Mouse (Mus musculus): Measurements from ENCODE around the gene Trhr2. TPM values are rescaled to one million over a fixed set of nuclear protein-coding genes. Genes with fewer than 3 reads are reported as not detected.

Trhr2 gene
- total RNA-seq, 1 experiment, result not detected

DNA sequence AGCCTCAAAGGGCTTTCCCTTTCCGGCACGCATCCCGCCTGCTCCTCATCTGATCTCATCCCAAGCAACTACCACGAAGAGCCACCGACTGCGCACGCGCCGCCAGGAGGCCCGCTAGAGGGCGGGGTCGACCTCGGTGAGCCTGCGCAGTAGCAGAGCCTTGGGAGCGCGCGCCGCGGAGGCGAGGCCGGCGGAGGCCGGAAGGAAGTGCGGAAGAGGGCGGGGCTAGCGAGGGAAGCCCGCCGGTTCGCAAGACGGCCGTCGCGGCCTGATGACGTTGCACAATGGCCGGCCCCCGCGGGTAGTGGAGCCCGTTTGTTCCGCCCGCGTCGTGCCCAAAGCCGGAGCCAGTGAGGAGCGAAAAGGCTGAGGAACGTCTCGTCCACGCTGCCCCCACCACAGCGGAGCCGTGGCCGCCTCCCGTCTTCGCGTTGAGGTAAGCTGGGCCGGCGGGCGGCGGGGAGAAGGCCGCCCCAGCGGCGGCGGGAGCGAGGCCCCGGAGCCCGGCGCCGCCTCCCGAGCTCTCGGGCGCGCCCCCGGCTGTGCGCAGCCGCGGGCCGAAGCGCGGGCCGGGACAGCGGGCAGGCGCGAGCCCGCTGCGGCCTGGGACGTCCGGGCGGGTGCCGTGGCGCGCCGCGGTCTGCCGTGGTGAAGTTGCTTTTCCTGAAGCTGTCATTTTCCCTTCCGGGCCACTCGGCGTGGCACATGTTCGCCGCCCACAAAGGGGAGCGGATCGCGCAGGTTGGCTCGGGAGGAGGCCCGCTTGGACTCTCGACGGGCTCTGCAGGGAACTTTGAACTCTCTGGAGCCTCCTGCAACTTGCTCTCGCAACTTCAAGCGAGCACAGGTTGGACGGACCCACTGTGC, 16.1 kb upstream of the Trhr2 start, which contains the start of gene Zc3h18:
Gene Zc3h18, plus strand, starts transcription at position 245 of the 867 bp plus-strand sequence.
- H3K4me3 ChIP-seq (ENCODE audit: insufficient read depth in 1 of 2, low read depth in 1 of 2, low read length in 2 of 2, poor library complexity in 1 of 2, severe bottlenecking in 1 of 2), result peak within 1 kb of the TSS; percentile 79 to 98
- TF ChIP-seq HCFC1 (IDR thresholded peaks at IDR 0.05; ENCODE audit: borderline replicate concordance, insufficient read depth, low read length) (peak; percentile 82; the same call in 1 of the 2 replicates), CHD2 (IDR thresholded peaks at IDR 0.05; ENCODE audit: low read depth, low read length) (no peak), MAFK (IDR thresholded peaks at IDR 0.05; ENCODE audit: insufficient read depth, low read depth, low read length) (no peak)
- peak; percentile 96 for DNase-seq (ENCODE audit: low read depth, low spot score)
- peaks cover 0 to 5% of the 10 kb centered on the region in 2 experiments; a peak in 2 of 4 replicates for H3K4me1 ChIP-seq (ENCODE audit: control insufficient read depth in 2 of 2, insufficient read depth in 2 of 2, low read length in 2 of 2, poor library complexity in 1 of 2)
- no peaks in the 10 kb centered on the region for H3K9me3 ChIP-seq (ENCODE audit: control insufficient read depth, insufficient read depth, low read depth, low read length)
- in situ Hi-C loops (cut with MboI; ENCODE audit: low sequenced_read_pairs in 2 of 2, unreplicated experiment in 2 of 2), result no loop called here
- peaks cover 5% of the 10 kb centered on the region; the same call in 1 of the 2 replicates for H3K36me3 ChIP-seq (ENCODE audit: control insufficient read depth, insufficient read depth, low read length, poor library complexity, severe bottlenecking)
- H3K27ac ChIP-seq (ENCODE audit: insufficient read depth, low read depth, low read length, poor library complexity, severe bottlenecking), result peak within 1 kb of the TSS; percentile 86
- peak within 1 kb of the TSS; percentile 99 for H3K9ac ChIP-seq (ENCODE audit: insufficient read depth, low read depth, low read length, poor library complexity, severe bottlenecking)

DNA sequence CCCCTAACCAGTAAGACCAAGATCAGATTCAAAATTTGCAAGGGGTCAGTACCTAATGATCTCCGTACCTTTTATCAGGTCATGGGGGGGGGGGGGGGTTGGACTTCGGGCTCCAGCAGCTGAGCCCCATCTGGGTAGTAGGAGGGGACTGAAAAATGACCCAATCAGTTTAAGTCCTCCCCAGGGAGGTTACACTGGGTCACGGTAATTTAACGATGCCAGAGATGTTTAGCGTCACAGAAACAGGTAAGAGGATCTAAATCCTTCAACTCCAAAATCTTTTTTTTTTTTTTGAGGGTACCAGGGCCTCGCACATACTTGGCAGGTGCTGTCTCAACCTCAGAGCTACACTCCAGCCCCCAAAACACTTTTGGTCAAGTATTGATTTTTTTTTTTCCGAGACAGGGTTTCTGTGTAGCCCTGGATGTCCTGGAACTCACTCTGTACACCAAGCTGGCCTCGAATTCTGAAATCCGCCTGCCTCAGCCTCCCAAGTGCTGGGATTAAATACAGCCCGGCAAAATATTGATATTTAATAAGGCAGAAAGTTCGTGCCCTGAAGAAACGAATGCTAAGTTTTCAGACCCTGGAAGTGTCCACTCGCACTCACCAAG, 15.3 kb upstream of the Trhr2 start:
- TF ChIP-seq CHD2 (IDR thresholded peaks at IDR 0.05; ENCODE audit: low read depth, low read length), result no peak
- no peak for TF ChIP-seq ZC3H11A (IDR thresholded peaks at IDR 0.05; ENCODE audit: borderline replicate concordance, low read depth, low read length)
- no peak for TF ChIP-seq ZNF384 (IDR thresholded peaks at IDR 0.05; ENCODE audit: low read depth, low read length)
- no peak overlapping the region for H3K27ac ChIP-seq (ENCODE audit: insufficient read depth, low read depth, low read length, poor library complexity, severe bottlenecking)
- peaks cover 0 to 5% of the 10 kb centered on the region in 2 experiments; a peak in 2 of 4 replicates for H3K4me1 ChIP-seq (ENCODE audit: control insufficient read depth in 2 of 2, insufficient read depth in 2 of 2, low read length in 2 of 2, poor library complexity in 1 of 2)

DNA sequence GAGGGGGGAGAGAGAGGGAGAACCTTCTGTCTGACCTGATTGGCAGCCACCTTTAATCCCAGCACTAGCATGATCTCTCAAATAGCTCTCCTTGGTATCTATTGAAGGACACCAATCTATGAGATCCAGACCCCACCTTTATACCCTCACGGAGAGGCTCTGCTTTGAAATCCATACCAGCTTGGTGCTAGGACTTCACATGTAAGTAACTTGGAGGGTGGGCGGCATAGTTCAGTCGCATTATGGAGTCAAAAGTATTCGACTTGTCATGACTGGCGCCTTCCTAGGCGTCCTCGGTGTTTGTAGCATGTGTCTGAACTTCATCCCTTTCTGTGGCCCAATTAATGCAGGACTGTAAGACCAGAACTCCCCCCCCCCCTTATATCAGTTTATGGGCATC, 14.8 kb upstream of the Trhr2 start:
- Histone ChIP-seq H3K9me3 (ENCODE audit: control insufficient read depth, insufficient read depth, low read depth, low read length) (no peaks in the 10 kb centered on the region), H3K4me1 (ENCODE audit: control insufficient read depth in 2 of 2, insufficient read depth in 2 of 2, low read length in 2 of 2, poor library complexity in 1 of 2) (peaks cover 0 to 5% of the 10 kb centered on the region in 2 experiments; a peak in 2 of 4 replicates), H3K9ac (ENCODE audit: insufficient read depth, low read depth, low read length, poor library complexity, severe bottlenecking) (peak overlapping the region; percentile 75; the same call in 1 of the 2 replicates), H3K4me3 (ENCODE audit: insufficient read depth in 1 of 2, low read depth in 1 of 2, low read length in 2 of 2, poor library complexity in 1 of 2, severe bottlenecking in 1 of 2) (peak overlapping the region in 1 of 2 experiments; percentile 58; a peak in 2 of 4 replicates), H3K36me3 (ENCODE audit: control insufficient read depth, insufficient read depth, low read length, poor library complexity, severe bottlenecking) (peaks cover 3% of the 10 kb centered on the region; the same call in 1 of the 2 replicates), H3K27ac (ENCODE audit: insufficient read depth, low read depth, low read length, poor library complexity, severe bottlenecking) (no peak overlapping the region)
- TF ChIP-seq CHD2 (IDR thresholded peaks at IDR 0.05; ENCODE audit: low read depth, low read length) (no peak), HCFC1 (IDR thresholded peaks at IDR 0.05; ENCODE audit: borderline replicate concordance, insufficient read depth, low read length) (no peak), ZC3H11A (IDR thresholded peaks at IDR 0.05; ENCODE audit: borderline replicate concordance, low read depth, low read length) (no peak), MAFK (IDR thresholded peaks at IDR 0.05; ENCODE audit: insufficient read depth, low read depth, low read length) (no peak), ZNF384 (IDR thresholded peaks at IDR 0.05; ENCODE audit: low read depth, low read length) (no peak)
- DNase-seq (ENCODE audit: low read depth, low spot score), result no peak
- in situ Hi-C loops (cut with MboI; ENCODE audit: low sequenced_read_pairs in 2 of 2, unreplicated experiment in 2 of 2), result no loop called here

More for the DNA sequence above, 15.3 kb upstream of the Trhr2 start:
- in situ Hi-C loops (cut with MboI; ENCODE audit: low sequenced_read_pairs in 2 of 2, unreplicated experiment in 2 of 2), result no loop called here
- Histone ChIP-seq H3K9me3 (ENCODE audit: control insufficient read depth, insufficient read depth, low read depth, low read length) (no peaks in the 10 kb centered on the region), H3K4me3 (ENCODE audit: insufficient read depth in 1 of 2, low read depth in 1 of 2, low read length in 2 of 2, poor library complexity in 1 of 2, severe bottlenecking in 1 of 2) (peak overlapping the region; percentile 52 to 58), H3K9ac (ENCODE audit: insufficient read depth, low read depth, low read length, poor library complexity, severe bottlenecking) (peak overlapping the region; percentile 75), H3K36me3 (ENCODE audit: control insufficient read depth, insufficient read depth, low read length, poor library complexity, severe bottlenecking) (peaks cover 3% of the 10 kb centered on the region; the same call in 1 of the 2 replicates)
- DNase-seq (ENCODE audit: low read depth, low spot score), result no peak

DNA sequence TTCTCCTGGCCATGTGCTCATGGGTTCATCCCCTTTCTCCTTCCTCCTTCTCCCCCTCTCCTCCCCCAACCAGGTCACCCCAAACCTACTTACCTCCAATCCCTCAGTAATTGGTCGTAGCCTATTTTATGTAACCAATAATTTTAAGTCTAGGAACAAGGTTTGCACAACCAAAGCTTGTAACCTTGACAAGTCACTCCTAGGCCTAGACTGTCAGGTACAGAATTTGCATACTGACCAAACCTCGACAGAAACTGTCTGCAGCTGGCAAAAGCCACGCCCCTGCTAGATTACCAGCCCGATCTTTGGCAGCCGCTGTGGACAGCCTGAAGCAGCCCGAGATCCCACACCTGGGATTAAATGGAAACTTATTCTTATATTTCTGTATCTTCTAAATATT, 11.2 kb upstream of the Trhr2 start:
- in situ Hi-C loops (cut with MboI; ENCODE audit: low sequenced_read_pairs in 2 of 2, unreplicated experiment in 2 of 2), result no loop called here
- DNase-seq (ENCODE audit: low read depth, low spot score), result no peak
- H3K9me3 ChIP-seq (ENCODE audit: control insufficient read depth, insufficient read depth, low read depth, low read length), result no peaks in the 10 kb centered on the region
- H3K4me1 ChIP-seq (ENCODE audit: control insufficient read depth in 2 of 2, insufficient read depth in 2 of 2, low read length in 2 of 2, poor library complexity in 1 of 2), result no peaks in the 10 kb centered on the region
- TF ChIP-seq CHD2 (IDR thresholded peaks at IDR 0.05; ENCODE audit: low read depth, low read length), result no peak
- no peak for TF ChIP-seq ZC3H11A (IDR thresholded peaks at IDR 0.05; ENCODE audit: borderline replicate concordance, low read depth, low read length)
- no peak for TF ChIP-seq HCFC1 (IDR thresholded peaks at IDR 0.05; ENCODE audit: borderline replicate concordance, insufficient read depth, low read length)
- no peak for TF ChIP-seq MAFK (IDR thresholded peaks at IDR 0.05; ENCODE audit: insufficient read depth, low read depth, low read length)
- no peak for TF ChIP-seq ZNF384 (IDR thresholded peaks at IDR 0.05; ENCODE audit: low read depth, low read length)
- H3K27ac ChIP-seq (ENCODE audit: insufficient read depth, low read depth, low read length, poor library complexity, severe bottlenecking), result no peak overlapping the region
- no peak overlapping the region for H3K9ac ChIP-seq (ENCODE audit: insufficient read depth, low read depth, low read length, poor library complexity, severe bottlenecking)
- no peaks in the 10 kb centered on the region for H3K36me3 ChIP-seq (ENCODE audit: control insufficient read depth, insufficient read depth, low read length, poor library complexity, severe bottlenecking)
- H3K4me3 ChIP-seq (ENCODE audit: insufficient read depth in 1 of 2, low read depth in 1 of 2, low read length in 2 of 2, poor library complexity in 1 of 2, severe bottlenecking in 1 of 2), result no peak overlapping the region

Data from ES-E14 (cell line).